Mouse (Mus musculus): ENCODE results near the gene Sox5. TPM values are rescaled to one million over a fixed set of nuclear protein-coding genes. Genes with fewer than 3 reads are reported as not detected.

Sox5 gene
- 13.5 and 19.5 TPM in 2 replicates for polyA plus RNA-seq (2012; rRNA removed)

GRCm38 (mm10) chr6:144781431-144782030, at the start of gene Sox5:
Gene Sox5, minus strand, starts transcription at chr6:144781977.

All from central nervous system, embryonic 11.5 days (tissue).